Mouse (Mus musculus) kidney, embryonic 14.5 days (tissue): ENCODE measurements around the gene Mpi. TPM values are rescaled to one million over a fixed set of nuclear protein-coding genes. Genes with fewer than 3 reads are reported as not detected.
A peak's percentile ranks its signal among the peaks of the same experiment; 100 is the strongest.

Experiments
- ATAC-seq: fragments of 200-750 bp; cut with Nextera tagmentation; 2 replicates; pipeline ENCODE4 v1.8.0; 2017; ENCODE audit warnings: moderate number of reproducible peaks, mild to moderate bottlenecking, moderate TSS enrichment, moderate library complexity; ENCODE audit not compliant: low FRiP score, low TSS enrichment
- H3K27ac ChIP-seq: fragments of 300-500 bp; sonication (generic); 2 replicates; pipeline ENCODE4 v1.5.1; 2014; ENCODE audit warnings: low read depth, mild to moderate bottlenecking, low read length, moderate library complexity, mixed read lengths
- H3K27me3 ChIP-seq: fragments of 300-500 bp; sonication (generic); 2 replicates; pipeline ENCODE4 v1.6.1; 2014; ENCODE audit warnings: mild to moderate bottlenecking, low read length; ENCODE audit not compliant: control insufficient read depth, insufficient read depth
- H3K36me3 ChIP-seq: fragments of 300-500 bp; sonication (generic); 2 replicates; pipeline ENCODE4 v1.6.1; 2014; ENCODE audit warnings: low read length, mixed read lengths; ENCODE audit not compliant: control insufficient read depth, insufficient read depth
- H3K4me1 ChIP-seq: fragments of 300-500 bp; sonication (generic); 2 replicates; pipeline ENCODE4 v1.6.1; 2014; ENCODE audit warnings: low read length, mixed read lengths; ENCODE audit not compliant: control insufficient read depth, insufficient read depth
- H3K4me2 ChIP-seq: fragments of 300-500 bp; sonication (generic); replicated peaks from 2 replicates; pipeline ENCODE4 v1.6.1; 2014; ENCODE audit warnings: low read depth, mild to moderate bottlenecking, low read length
- H3K4me3 ChIP-seq: fragments of 300-500 bp; sonication (generic); 2 replicates; pipeline ENCODE4 v1.5.1; 2014; ENCODE audit warnings: mild to moderate bottlenecking, low read length
- H3K9ac ChIP-seq: fragments of 300-500 bp; sonication (generic); 2 replicates; pipeline ENCODE4 v1.6.1; 2014; ENCODE audit warnings: low read depth, mild to moderate bottlenecking, low read length, moderate library complexity
- H3K9me3 ChIP-seq: fragments of 300-500 bp; sonication (generic); 2 replicates; pipeline ENCODE4 v1.6.1; 2016; ENCODE audit warnings: low read length; ENCODE audit not compliant: control insufficient read depth
- WGBS: fragments of 180-500 bp; shearing (Covaris S2); extraction: QIAGEN DNeasy Blood & Tissue Kit; methylation state at CpG from one replicate; pipeline ENCODE4 v1.1.7; 2014; 5-methylcytosine and 5-hydroxymethylcytosine counted together
- polyA plus RNA-seq: library from polyadenylated mRNA; unstranded; fragments of >200 nt; fragmentation: Nextera tagmentation; extraction: Ambion mirVana; gene quantifications from 2 replicates; pipeline ENCODE4 v1.2.1, GENCODE M21; 2014

Gene Mpi
- polyA plus RNA-seq, 1 experiment from 2014 or later = 37.7 TPM

DNA sequence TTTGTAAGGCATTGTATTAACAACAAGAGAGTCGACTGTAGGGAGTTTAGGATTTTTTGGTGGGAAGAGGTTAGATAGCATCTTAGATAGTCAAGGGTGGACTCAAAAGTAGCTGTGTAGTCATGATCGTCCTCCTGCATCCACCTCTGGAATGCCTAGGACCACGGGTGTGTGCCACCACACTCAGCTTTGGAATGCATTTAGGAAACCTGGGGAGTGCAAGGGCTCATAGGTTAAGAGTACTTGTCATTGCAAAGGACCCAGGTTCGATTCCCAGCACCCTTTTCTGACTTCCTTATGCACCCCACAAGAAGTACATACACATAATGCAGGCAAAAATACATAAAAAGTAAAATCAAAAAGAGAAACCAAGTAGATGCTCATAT, 29.7 kb downstream of the Mpi start:
- WGBS = 69% methylated on average over 4 of the region's 4 CpGs
- Histone ChIP-seq H3K9ac (peak overlapping the region; percentile 38; the same call in 1 of the 2 replicates), H3K9me3 (no peaks in the 10 kb centered on the region), H3K27ac (no peak overlapping the region), H3K4me3 (peak overlapping the region; percentile 94; the same call in 1 of the 2 replicates), H3K4me1 (peaks cover 5% of the 10 kb centered on the region), H3K27me3 (no peaks in the 10 kb centered on the region), H3K36me3 (peaks cover 2% of the 10 kb centered on the region; the same call in 1 of the 2 replicates), H3K4me2 (peak overlapping the region; percentile 75)
- no peak for ATAC-seq

DNA sequence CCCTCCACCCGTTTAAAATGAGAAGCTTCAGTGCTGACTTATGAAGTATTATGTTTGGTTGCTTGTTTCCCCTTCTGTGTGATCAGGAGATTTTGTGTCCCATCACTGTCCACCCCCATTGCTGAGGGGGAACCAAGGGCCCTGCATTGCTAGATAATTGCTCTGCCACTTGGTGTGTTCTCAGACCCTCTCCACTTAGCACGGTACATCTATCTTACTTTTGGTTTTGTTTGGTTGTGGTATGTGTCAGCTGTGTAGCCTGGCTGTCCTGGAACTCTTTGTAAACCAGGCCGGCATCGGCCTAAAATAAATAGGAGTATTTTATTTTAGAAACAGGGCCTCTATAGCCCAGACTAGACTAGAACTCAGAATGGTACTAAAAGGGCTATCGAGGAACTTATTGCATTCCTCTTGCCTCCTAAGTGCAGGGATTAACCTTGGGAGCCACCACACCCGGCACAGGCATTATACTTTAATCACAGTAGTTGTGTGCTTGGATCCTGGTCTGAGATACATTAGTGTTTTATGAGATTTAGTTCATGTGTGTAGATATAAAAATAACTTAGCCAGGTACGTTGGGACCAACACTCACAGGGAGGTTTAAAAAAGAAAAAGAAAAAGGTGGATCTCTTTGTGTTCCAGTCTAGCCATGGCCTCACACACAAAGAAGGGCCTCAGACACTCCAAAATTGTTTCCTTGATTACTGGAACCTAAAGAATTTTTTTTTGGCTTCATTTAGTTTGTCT, 30.3 kb downstream of the Mpi start:
- 39% methylated on average over 7 of the region's 7 CpGs for WGBS
- no peak for ATAC-seq
- peaks cover 5% of the 10 kb centered on the region for H3K4me1 ChIP-seq

DNA sequence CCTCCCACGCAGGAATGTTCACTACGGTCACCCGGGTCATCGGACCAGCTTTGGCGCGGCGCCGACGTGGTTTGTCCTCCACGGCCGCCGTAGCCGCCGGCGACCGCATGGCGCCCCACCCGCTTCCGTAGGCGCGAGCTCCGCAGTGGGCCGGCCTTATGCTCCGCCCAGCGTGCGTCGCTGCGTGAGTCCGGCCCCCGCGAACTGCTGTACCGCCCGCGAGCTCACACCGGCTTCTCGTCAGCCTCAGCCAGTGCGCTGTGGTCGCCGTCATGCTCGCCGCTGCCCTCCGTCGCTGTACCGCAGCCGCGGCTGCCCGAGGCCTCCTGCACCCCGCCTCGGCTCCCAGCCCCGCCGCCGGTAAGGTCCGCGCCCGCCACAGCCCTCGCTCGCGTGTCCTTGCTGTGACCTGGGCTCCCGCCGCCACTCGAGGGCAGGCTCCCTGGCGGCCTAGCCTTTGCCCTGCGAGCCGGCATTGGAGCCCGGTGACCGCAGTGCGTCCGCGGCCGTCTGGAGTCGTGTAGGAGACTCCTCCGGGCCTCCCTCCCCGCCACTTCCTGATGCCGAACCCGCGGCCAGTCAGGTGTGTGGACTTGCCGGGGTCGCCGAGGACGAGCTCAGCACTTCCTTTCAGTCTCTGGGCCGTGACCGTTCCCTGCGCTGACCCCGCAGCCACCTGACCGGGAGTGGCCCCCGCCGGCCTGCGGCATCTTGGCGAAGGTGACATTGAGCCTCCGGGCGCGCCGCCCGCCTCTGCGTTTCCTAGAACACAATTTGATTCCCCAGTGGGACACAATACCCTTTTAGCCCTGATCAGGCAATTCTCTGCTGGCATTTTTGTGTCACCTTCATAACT, 31.3 kb downstream of the Mpi start, which contains the start of gene Cox5a:
Gene Cox5a, plus strand, starts transcription at position 219 of the 856 bp plus-strand sequence.
- ATAC-seq = peak; percentile 98
- no peaks in the 10 kb centered on the region for H3K36me3 ChIP-seq
- H3K9me3 ChIP-seq = no peaks in the 10 kb centered on the region
- peak within 1 kb of the TSS; percentile 75 for H3K4me2 ChIP-seq
- peak within 1 kb of the TSS; percentile 94 for H3K4me3 ChIP-seq
- peak within 1 kb of the TSS; percentile 93 for H3K27ac ChIP-seq
- H3K27me3 ChIP-seq = no peaks in the 10 kb centered on the region
- H3K4me1 ChIP-seq = peaks cover 5% of the 10 kb centered on the region
- WGBS = 1% methylated on average over 94 of the region's 95 CpGs
- peak within 1 kb of the TSS; percentile 97 for H3K9ac ChIP-seq

More for the DNA sequence above, 30.3 kb downstream of the Mpi start:
- H3K4me3 ChIP-seq = peak overlapping the region; percentile 94
- H3K9me3 ChIP-seq = no peaks in the 10 kb centered on the region
- no peaks in the 10 kb centered on the region for H3K27me3 ChIP-seq
- peaks cover 2% of the 10 kb centered on the region; the same call in 1 of the 2 replicates for H3K36me3 ChIP-seq
- H3K9ac ChIP-seq = peak overlapping the region; percentile 97
- no peak overlapping the region for H3K27ac ChIP-seq
- peak overlapping the region; percentile 75 for H3K4me2 ChIP-seq

DNA sequence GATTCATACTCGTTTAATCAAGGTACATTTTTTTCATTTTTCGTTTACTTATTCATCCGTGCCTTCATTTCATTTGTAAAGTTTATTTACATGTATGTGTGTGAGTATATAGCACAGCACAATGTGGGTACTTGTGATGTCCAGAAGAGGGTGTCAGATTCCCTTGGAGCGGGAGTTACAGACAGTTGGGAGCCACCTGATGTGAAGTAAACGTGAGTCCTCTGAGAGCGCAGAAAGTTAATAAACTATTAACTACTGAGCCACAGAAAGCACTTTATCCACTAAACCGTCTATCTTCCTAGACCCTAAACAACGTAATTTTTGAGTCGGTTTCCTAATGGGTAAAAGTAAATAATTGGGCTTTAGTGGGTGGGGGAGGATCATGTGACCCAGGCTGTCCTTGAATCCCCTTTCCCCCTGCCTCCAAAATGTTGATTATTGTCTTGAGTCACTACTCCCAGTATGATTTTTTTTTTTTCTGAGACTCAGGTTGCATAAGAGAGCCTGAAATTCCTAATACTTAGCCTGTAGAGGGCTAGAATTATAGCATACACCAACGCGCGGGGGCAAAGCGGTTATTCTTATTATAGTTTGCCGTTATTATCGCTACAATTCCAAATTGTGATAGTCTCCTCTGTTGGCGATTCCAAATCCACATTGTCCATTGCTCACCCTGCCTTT, 32.0 kb downstream of the Mpi start:
- ATAC-seq = peak; percentile 22; the same call in 1 of the 2 replicates
- H3K36me3 ChIP-seq = no peaks in the 10 kb centered on the region
- peak overlapping the region; percentile 94 for H3K4me3 ChIP-seq
- H3K9ac ChIP-seq = peak overlapping the region; percentile 97; the same call in 1 of the 2 replicates
- peak overlapping the region; percentile 75 for H3K4me2 ChIP-seq
- H3K27ac ChIP-seq = peak overlapping the region; percentile 93; the same call in 1 of the 2 replicates
- peaks cover 5% of the 10 kb centered on the region for H3K4me1 ChIP-seq
- no peaks in the 10 kb centered on the region for H3K9me3 ChIP-seq
- whole genome bisulfite sequencing = 25% methylated on average over 16 of the region's 16 CpGs
- no peaks in the 10 kb centered on the region for H3K27me3 ChIP-seq

DNA sequence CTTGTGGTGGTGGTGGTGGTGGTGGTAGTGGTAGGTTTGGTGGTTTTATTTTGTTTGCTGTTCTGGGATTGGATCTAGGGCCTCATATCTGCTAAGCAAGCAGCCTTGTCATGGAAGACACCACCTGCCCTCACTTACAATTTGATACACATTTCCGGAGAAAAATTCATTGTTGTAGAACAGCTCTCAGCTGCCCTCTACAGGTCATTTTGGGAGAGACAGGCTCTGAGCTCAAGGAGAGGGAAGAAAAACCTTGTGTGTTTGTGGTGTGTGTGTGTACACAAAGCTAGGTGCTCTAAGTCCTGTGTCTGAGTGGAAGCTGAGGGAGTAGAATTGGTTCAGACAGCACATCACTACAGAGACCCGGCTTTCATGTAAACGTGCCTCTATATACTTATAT, 35.5 kb downstream of the Mpi start:
- no peaks in the 10 kb centered on the region for H3K27me3 ChIP-seq
- 10% methylated on average over 3 of the region's 3 CpGs for WGBS
- H3K9ac ChIP-seq = no peak overlapping the region
- H3K27ac ChIP-seq = no peak overlapping the region
- H3K9me3 ChIP-seq = no peaks in the 10 kb centered on the region
- no peaks in the 10 kb centered on the region; the same call in 1 of the 2 replicates for H3K4me1 ChIP-seq
- no peak for ATAC-seq
- no peaks in the 10 kb centered on the region for H3K36me3 ChIP-seq
- H3K4me2 ChIP-seq = no peak overlapping the region
- no peak overlapping the region for H3K4me3 ChIP-seq

DNA sequence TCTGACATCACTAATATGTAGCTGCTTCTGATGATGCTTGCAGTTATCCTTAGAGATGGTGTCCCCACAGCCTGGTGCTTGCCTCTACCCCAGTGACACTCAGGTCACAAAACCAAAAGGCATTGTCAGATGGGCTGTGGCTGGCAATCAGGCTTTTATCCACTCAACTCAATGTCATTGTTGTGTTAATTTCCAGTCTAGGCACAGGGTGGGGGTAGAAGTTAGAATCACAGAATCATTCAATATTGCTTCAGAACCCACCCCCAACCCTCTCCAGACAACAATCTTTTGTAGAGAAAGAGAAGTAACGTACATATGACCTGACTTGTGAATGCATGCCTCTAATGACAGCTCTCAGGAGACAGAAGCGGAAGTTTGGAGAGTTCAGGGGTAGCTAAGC, 42.0 kb downstream of the Mpi start:
- H3K9ac ChIP-seq = no peak overlapping the region
- no peak overlapping the region for H3K27ac ChIP-seq
- no peak for ATAC-seq
- H3K4me1 ChIP-seq = peaks cover 7% of the 10 kb centered on the region
- no peaks in the 10 kb centered on the region for H3K9me3 ChIP-seq
- H3K4me2 ChIP-seq = no peak overlapping the region
- peaks cover 8% of the 10 kb centered on the region for H3K27me3 ChIP-seq
- H3K4me3 ChIP-seq = no peak overlapping the region
- WGBS = 77% methylated on average over 2 of the region's 2 CpGs
- H3K36me3 ChIP-seq = no peaks in the 10 kb centered on the region

DNA sequence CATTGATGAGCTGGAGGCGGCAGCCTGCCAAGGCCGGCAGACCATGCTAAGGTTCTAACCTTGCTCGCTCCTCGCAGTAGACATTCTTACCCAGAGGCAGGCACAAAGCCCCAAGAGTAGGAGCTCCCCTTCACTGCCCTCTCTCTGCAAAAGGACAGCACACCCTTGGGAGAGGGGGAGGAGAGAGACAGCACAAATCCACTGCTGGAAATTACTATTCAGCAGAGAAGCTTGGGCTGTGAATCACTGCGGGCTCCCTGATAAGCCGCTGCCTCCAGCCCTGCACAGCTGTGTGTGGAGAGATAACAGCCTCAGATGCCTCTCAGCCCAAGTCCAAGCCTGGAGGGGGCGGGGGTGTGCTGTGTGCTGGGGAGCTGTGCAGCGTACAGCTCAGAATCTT, 46.9 kb downstream of the Mpi start:
- peaks cover 44% of the 10 kb centered on the region for H3K4me1 ChIP-seq
- H3K4me2 ChIP-seq = peak overlapping the region; percentile 17; the same call in 1 of the 2 replicates
- no peaks in the 10 kb centered on the region for H3K36me3 ChIP-seq
- ATAC-seq = peak; percentile 58; the same call in 1 of the 2 replicates
- 0 out of 2 replicates have a peak overlapping the region, but pooled peaks have one; percentile 42 for H3K27ac ChIP-seq
- no peaks in the 10 kb centered on the region for H3K9me3 ChIP-seq
- H3K4me3 ChIP-seq = no peak overlapping the region
- H3K27me3 ChIP-seq = peaks cover 46% of the 10 kb centered on the region
- H3K9ac ChIP-seq = no peak overlapping the region
- 11% methylated on average over 8 of the region's 8 CpGs for WGBS

DNA sequence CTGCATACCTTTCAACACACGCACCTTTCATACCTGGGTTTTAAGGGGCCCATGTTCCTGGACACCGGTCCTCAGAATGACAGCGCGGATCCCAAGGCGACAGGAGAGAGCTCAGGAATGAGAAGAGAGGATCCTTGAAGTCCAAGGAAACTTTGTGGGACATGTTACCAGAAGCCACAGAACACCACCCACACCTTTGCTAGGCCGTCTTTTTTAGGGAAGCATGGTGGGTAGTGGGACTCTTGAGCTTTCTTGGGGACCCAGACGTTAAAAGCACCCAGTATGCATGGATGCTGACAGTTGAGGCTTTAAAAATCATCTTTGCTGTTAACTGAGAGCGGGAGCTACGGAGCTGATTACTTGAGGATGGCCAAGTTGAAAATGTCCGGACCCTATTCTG, 47.7 kb downstream of the Mpi start:
- Histone ChIP-seq H3K9ac (0 out of 2 replicates have a peak overlapping the region, but pooled peaks have one; percentile 4), H3K4me1 (peaks cover 44% of the 10 kb centered on the region), H3K9me3 (no peaks in the 10 kb centered on the region), H3K27ac (no peak overlapping the region), H3K4me2 (peak overlapping the region; percentile 94), H3K27me3 (peaks cover 50% of the 10 kb centered on the region), H3K36me3 (no peaks in the 10 kb centered on the region), H3K4me3 (peak overlapping the region; percentile 51; the same call in 1 of the 2 replicates)
- 45% methylated on average over 10 of the region's 10 CpGs for WGBS
- ATAC-seq = no peak
